Mouse (Mus musculus): ENCODE data around the gene Yipf3.

- TF ChIP-seq TAL1 (IDR thresholded peaks at IDR 0.05; ENCODE audit: low read length) (no peak), GATA1 (IDR thresholded peaks at IDR 0.05; ENCODE audit: low read length) (no peak)
These were observed 27.2 kb downstream of the Yipf3 start for GRCm38 (mm10) chr17:46275034-46275433.
